Comparison of ENCODE assay signal across 10 mouse cellular contexts in the genomic region with DNA sequence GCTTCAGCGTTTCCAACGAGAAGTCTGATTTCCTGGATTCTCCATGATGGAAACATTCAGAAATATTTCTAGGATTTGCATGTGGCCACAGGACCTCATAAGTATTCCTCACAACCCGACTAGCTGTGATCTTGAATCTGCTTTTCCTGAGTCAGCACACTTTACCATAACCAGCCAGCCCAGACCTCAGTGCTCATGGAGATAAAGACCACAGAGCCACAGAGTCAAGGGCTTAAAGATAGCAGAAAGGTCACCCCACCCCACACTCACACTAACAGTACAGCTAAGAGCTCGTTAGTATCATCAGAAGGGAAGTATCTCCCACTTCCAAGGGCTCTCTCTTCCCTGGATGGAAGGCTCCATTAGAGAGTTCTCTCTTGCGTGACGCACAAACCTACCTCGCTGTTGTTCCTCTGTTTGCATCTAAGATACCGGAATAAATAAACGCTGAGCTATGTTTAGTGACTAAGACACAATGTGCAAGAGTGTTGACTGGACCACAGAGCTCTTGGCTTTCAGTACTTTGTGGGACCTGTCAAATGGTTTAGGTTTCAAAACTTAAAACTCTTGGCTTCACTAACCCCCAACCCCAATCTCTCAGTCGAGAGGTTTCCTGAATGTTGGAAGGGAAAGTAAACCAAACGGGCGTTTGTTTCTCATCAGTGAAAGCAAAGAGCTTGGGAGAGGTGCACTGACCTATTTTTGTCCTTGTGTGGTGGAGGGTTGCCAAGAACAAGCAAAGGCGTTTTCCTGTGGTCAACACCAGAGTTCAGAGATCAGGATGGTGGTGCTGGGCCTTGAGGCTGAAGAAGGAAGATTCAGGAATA.
DNase-seq lines count a peak whose midpoint lies in the region; ATAC-seq lines count a peak whose summit lies in the region.
"Had no signal": no experiment of that assay in that cellular context is flagged by ENCODE, and none has a peak within 500 bp of the region (broad histone marks: within the 10 kb centered on the region; RNA-seq: fewer than 3 reads in every experiment).

No protein-coding gene starts in this region.

- no peak overlapping the region for H3K4me3 ChIP-seq in heart, embryonic 11.5 days (ENCODE audit: low read depth, low read length)
- no peak overlapping the region for H3K4me3 ChIP-seq in liver, embryonic 13.5 days (replicated peaks)
- no peak overlapping the region for H3K4me3 ChIP-seq in hindbrain, embryonic 12.5 days
- H3K4me3 ChIP-seq in intestine, embryonic 16.5 days (ENCODE audit: low read length): no peak overlapping the region
- H3K4me3 ChIP-seq: midbrain, embryonic 10.5 days had no signal

- H3K4me2 ChIP-seq in heart, embryonic 11.5 days: peak overlapping the region; percentile 6; the same call in 1 of the 2 replicates
- peak overlapping the region; percentile 39 for H3K4me2 ChIP-seq in liver, embryonic 13.5 days
- H3K4me2 ChIP-seq in hindbrain, embryonic 12.5 days (replicated peaks): no peak overlapping the region
- H3K4me2 ChIP-seq in intestine, embryonic 16.5 days (ENCODE audit: low read depth, low read length): no peak overlapping the region

- peak; percentile 74 for DNase-seq in 416B (ENCODE audit: low read depth)
- DNase-seq in Muller cell, postnatal 12 days (ENCODE audit: inconsistent ontology term): peak; percentile 85
- peak; percentile 36 for DNase-seq in liver, embryonic 13.5 days
- DNase-seq in left cerebral cortex, postnatal 25 days (ENCODE audit: low spot score in 2 of 2): no peak
- DNase-seq in neural tube, embryonic 10.5 days (ENCODE audit: extremely low spot score, low spot score): no peak

- H3K9me3 ChIP-seq in heart, embryonic 11.5 days (replicated peaks; ENCODE audit: control insufficient read depth, low read length): no peaks in the 10 kb centered on the region
- no peaks in the 10 kb centered on the region for H3K9me3 ChIP-seq in liver, embryonic 13.5 days (replicated peaks)
- H3K9me3 ChIP-seq in hindbrain, embryonic 12.5 days (replicated peaks): no peaks in the 10 kb centered on the region
- no peaks in the 10 kb centered on the region for H3K9me3 ChIP-seq in intestine, embryonic 16.5 days (ENCODE audit: control insufficient read depth, low read length)
- H3K9me3 ChIP-seq: midbrain, embryonic 10.5 days had no signal

- intact Hi-C loops in left cerebral cortex, postnatal 25 days (cut with DNase I): no loop called here

- no peaks in the 10 kb centered on the region for H3K36me3 ChIP-seq in heart, embryonic 11.5 days (ENCODE audit: control insufficient read depth, insufficient read depth, low read length)
- H3K36me3 ChIP-seq in liver, embryonic 13.5 days: no peaks in the 10 kb centered on the region
- H3K36me3 ChIP-seq in hindbrain, embryonic 12.5 days: no peaks in the 10 kb centered on the region
- H3K36me3 ChIP-seq in intestine, embryonic 16.5 days (ENCODE audit: control insufficient read depth, insufficient read depth, low read length): no peaks in the 10 kb centered on the region
- H3K36me3 ChIP-seq: midbrain, embryonic 10.5 days had no signal

- peak overlapping the region; percentile 30; the same call in 1 of the 2 replicates for H3K27ac ChIP-seq in heart, embryonic 11.5 days (ENCODE audit: low read depth, low read length)
- 0 out of 2 replicates have a peak overlapping the region, but pooled peaks have one; percentile 14 for H3K27ac ChIP-seq in liver, embryonic 13.5 days
- H3K27ac ChIP-seq in hindbrain, embryonic 12.5 days: no peak overlapping the region
- H3K27ac ChIP-seq in intestine, embryonic 16.5 days (ENCODE audit: low read length): no peak overlapping the region
- H3K27ac ChIP-seq: midbrain, embryonic 10.5 days had no signal

- ATAC-seq in heart, embryonic 11.5 days (replicated peaks; ENCODE audit: insufficient number of reproducible peaks, low FRiP score, low TSS enrichment): peak; percentile 55; the same call in 1 of the 2 replicates
- peak; percentile 96 for ATAC-seq in liver, embryonic 13.5 days (ENCODE audit: low read depth)
- no peak for ATAC-seq in hindbrain, embryonic 12.5 days (ENCODE audit: low FRiP score)
- ATAC-seq in intestine, embryonic 16.5 days: no peak
- ATAC-seq: forebrain, embryonic 16.5 days had no signal

- H3K27me3 ChIP-seq in heart, embryonic 11.5 days (ENCODE audit: control insufficient read depth, insufficient read depth, low read length): no peaks in the 10 kb centered on the region
- no peaks in the 10 kb centered on the region; the same call in 1 of the 2 replicates for H3K27me3 ChIP-seq in liver, embryonic 13.5 days
- H3K27me3 ChIP-seq in hindbrain, embryonic 12.5 days: no peaks in the 10 kb centered on the region; the same call in 1 of the 2 replicates
- H3K27me3 ChIP-seq in intestine, embryonic 16.5 days (replicated peaks; ENCODE audit: control insufficient read depth, insufficient read depth, low read length): no peaks in the 10 kb centered on the region

- peaks cover 19% of the 10 kb centered on the region; the same call in 1 of the 2 replicates for H3K4me1 ChIP-seq in heart, embryonic 11.5 days (ENCODE audit: control insufficient read depth, insufficient read depth, low read length)
- H3K4me1 ChIP-seq in liver, embryonic 13.5 days (replicated peaks): peaks cover 28% of the 10 kb centered on the region
- peaks cover 3% of the 10 kb centered on the region; the same call in 1 of the 2 replicates for H3K4me1 ChIP-seq in hindbrain, embryonic 12.5 days
- peaks cover 12% of the 10 kb centered on the region; the same call in 1 of the 2 replicates for H3K4me1 ChIP-seq in intestine, embryonic 16.5 days (ENCODE audit: control insufficient read depth, insufficient read depth, low read length)

- WGBS in heart, embryonic 11.5 days (ENCODE audit: insufficient replicate concordance): 52% methylated on average over 13 of the region's 13 CpGs
- WGBS in liver, embryonic 13.5 days (ENCODE audit: insufficient replicate concordance): 40% methylated on average over 13 of the region's 13 CpGs
- WGBS in hindbrain, embryonic 12.5 days: 86% methylated on average over 13 of the region's 13 CpGs
- WGBS in intestine, embryonic 16.5 days: 71% methylated on average over 13 of the region's 13 CpGs

- no peak overlapping the region for H3K9ac ChIP-seq in heart, embryonic 11.5 days (ENCODE audit: low read depth, low read length)
- peak overlapping the region; percentile 14; the same call in 1 of the 2 replicates for H3K9ac ChIP-seq in liver, embryonic 13.5 days
- H3K9ac ChIP-seq in hindbrain, embryonic 12.5 days: no peak overlapping the region
- no peak overlapping the region for H3K9ac ChIP-seq in intestine, embryonic 16.5 days (ENCODE audit: low read depth, low read length)

Comparison
In these comparisons a context has a peak if more than half of its experiments do, and no peak if none do; other contexts are left out.
1. DNase-seq: peak in 416B (single experiment), Muller cell, postnatal 12 days (single experiment) and liver, embryonic 13.5 days (single experiment); none in left cerebral cortex, postnatal 25 days (0 of 2) and neural tube, embryonic 10.5 days (single experiment).
2. ATAC-seq: peak in heart, embryonic 11.5 days (single experiment) and liver, embryonic 13.5 days (single experiment); none in hindbrain, embryonic 12.5 days (single experiment) and intestine, embryonic 16.5 days (single experiment).
3. H3K27ac ChIP-seq: peak in heart, embryonic 11.5 days (single experiment) and liver, embryonic 13.5 days (single experiment); none in hindbrain, embryonic 12.5 days (single experiment) and intestine, embryonic 16.5 days (single experiment).
4. H3K4me2 ChIP-seq: peak in heart, embryonic 11.5 days (single experiment) and liver, embryonic 13.5 days (single experiment); none in hindbrain, embryonic 12.5 days (single experiment) and intestine, embryonic 16.5 days (single experiment).